Mouse (Mus musculus) liver, embryonic 14.5 days (tissue): Measurements from ENCODE around the gene Fras1.

Experiments
- CTCF ChIP-seq: IDR thresholded peaks from 2 replicates; pipeline ENCODE4 v1.5.1; 2016; ENCODE audit warnings: antibody characterized with exemption, low read depth, control low read depth
- EP300 ChIP-seq: IDR thresholded peaks from 2 replicates; pipeline ENCODE4 v1.6.1; 2016; ENCODE audit warnings: antibody characterized with exemption, low read depth

GRCm38 (mm10) chr5:96373106-96373505, 649 bp upstream of the Fras1 start:
- TF ChIP-seq EP300 (no peak), CTCF (no peak)
